Mouse (Mus musculus): Measurements from ENCODE around the gene Epb41.

- TF ChIP-seq CTCF (IDR thresholded peaks at IDR 0.05; ENCODE audit: extremely low read depth, insufficient read depth, insufficient read length, insufficient replicate concordance) (no peak), POLR2A (IDR thresholded peaks at IDR 0.05; ENCODE audit: low read depth, low read length) (no peak)
Measured at GRCm38 (mm10) chr4:132093928-132094327, 18.8 kb upstream of the Epb41 start.
